Mouse (Mus musculus): ENCODE data around the gene Ushbp1. TPM values are rescaled to one million over a fixed set of nuclear protein-coding genes. Genes with fewer than 3 reads are reported as not detected.
"Not testable (repeated sequence)": the region's sequence is repeated elsewhere in the genome, so short reads cannot be mapped to it uniquely, and the experiment has no call there.

The Ushbp1 gene
- total RNA-seq (2021): 1 to 10 TPM; 3.3 to 4.2 TPM
- long read RNA-seq, experiment 1, partial matches to known transcripts: 2 of 10 reads
- long read RNA-seq, experiment 1, other reads (novel, unspliced or antisense): 5 of 10 reads
- long read RNA-seq, experiment 2, partial matches to known transcripts: 2 of 5 reads
- long read RNA-seq, experiment 2, other reads (novel, unspliced or antisense): 1 of 5 reads

DNA sequence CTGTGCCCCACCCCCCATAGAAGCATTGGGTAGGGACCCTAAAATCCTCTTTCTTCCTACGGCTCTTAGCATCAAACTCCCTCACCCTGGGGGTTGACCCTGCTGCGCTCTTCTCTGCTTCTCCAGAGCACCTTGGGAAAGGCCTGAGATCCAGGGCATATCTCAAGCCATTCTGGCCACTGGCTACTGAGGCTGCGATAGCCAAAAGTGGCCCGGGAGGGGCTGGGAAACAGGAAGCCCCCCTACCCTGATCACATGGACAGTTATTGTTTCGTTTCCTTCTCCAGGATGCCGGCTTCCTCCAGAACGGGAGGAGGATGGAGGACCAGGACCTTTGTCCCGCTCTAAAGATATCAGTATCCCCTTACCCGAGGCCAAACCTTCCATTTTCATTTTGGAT, at the start of gene Ushbp1:
TSS of gene Ushbp1 (minus strand) at position 174 of the 400 bp plus-strand sequence.
- no peak for DNase-seq (ENCODE audit: low spot score in 2 of 2)

DNA sequence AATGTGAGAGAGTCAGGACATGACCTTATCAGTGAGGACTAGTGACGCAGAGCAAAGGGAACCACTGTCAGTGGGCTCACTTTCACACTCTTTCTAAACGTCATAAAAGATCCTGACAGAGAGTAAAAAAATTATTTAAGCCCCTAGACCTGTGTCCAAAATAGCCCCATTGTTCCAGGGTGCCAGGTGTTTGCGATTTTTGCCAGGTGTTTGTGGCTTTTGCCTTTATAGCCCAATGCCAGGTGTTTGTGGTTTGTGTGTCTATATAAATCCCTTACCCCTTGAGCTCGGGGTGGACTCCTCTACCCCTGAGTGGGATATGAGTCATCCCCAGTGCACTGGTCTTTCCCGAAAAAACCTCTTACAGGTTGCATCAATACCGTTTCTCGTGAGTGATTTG, 49.5 kb upstream of the Ushbp1 start:
- DNase-seq (ENCODE audit: low spot score in 2 of 2): no peak

DNA sequence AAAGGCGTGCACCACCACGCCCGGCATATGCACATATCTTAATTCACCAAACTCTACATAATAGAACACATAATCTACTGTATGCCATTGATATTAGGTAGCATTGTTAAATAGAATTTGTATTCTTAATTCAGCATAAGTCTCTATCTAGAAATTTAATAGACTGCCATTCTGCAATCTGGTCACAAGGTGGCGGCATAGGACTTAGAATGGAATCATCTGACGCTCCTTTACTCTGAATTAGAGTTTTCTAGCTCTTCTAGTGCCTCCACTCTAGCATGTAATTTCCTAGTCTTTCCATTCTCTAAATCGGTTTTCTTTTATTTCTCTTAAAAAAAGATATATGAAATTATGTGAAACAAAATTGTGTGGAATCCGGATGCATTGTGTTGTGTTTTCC, 45.8 kb upstream of the Ushbp1 start:
- no peak for DNase-seq (ENCODE audit: low spot score in 2 of 2)

DNA sequence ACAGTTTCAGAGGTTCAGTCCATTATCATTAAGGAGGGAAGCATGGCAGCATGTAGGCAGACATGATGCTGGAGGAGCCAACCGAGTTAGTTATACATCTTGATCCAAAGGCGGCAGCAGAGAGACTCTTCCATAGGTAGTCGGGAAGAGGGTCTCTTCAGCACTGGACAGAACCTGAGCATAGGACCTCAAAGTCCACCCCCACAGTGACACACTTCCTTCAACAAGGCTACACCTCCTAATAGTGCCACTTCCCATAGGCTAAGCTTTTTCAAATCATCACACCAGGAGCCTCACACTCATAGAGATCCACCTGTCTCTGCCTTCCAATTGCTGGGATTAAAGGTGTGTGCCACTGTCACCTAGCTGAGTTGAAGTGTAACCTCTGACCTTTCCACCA, 41.4 kb upstream of the Ushbp1 start:
- no peak for DNase-seq (ENCODE audit: low spot score in 2 of 2)

DNA sequence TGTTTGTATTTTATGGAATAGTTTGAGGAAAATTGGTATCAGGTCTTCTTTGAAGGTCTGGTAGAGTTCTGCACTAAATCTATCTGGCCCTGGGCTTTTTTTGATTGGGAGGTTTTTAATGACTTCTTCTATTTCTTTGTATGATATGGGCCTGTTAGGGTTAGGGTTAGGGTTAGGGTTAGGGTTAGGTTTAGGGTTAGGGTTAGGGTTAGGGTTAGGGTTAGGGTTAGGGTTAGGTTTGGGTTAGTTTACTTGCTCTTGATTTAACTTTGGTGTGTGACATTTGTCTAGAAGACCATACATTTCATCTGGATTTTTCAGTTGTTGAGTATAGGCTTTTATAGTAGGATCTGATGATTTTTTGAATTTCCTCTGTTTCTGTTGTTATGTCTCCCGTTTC, 37.3 kb upstream of the Ushbp1 start:
- not testable (repeated sequence) for DNase-seq (ENCODE audit: low spot score in 2 of 2)

DNA sequence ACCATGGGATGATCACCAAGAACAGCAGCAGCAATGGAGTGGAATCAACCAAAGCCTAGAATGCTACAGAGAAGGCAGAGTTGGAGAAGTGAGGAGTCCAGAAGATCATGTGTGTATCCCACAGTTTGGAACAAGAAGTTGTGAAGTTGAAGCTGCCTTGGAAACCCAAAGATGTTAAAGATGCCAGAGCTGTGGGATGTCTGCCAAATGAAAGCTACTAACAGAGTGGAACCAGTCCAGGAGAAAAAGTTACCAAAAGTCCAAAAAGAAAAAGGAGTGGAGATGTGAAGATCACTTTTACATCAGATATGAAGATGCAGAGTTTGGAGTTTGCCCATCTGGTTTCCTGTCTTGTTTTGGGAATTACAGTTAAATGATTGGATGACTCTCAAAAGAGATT, 26.5 kb upstream of the Ushbp1 start:
- DNase-seq (ENCODE audit: low spot score in 2 of 2): no peak

DNA sequence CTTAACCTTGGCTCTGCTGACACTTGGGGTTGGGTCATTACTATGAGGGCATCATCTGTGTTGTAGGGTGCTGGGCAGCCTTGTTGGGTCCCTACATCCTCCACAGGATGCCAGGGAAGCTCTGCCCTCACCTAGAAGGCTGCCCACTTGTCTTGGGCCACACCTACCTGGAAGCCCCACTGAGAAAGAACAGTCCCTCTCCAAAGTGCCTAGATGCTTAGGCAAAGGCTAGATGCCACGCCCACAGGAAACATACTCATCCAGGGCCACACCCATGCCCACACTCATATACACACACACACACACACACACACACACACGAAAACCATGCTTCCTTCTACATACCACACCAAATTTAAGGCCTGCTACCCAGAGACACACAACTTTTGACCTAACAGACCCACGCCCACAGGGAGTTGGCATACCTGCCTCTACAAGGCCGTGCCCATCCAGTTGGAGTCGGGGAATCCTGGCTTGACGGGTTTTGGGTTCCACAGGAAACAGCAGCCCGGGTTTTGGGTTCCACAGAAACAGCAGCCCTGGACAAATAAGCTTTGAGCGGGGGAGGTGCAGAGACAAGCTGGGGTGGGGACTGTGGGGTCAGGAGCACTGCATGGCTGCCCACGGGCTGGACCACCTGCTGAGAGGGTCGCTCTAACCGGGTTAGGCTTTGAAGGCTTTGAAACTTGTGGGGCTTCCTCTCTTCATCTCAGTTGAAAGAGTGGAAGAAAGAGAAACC, 16.1 kb upstream of the Ushbp1 start:
- DNase-seq (ENCODE audit: low spot score in 2 of 2): no peak

DNA sequence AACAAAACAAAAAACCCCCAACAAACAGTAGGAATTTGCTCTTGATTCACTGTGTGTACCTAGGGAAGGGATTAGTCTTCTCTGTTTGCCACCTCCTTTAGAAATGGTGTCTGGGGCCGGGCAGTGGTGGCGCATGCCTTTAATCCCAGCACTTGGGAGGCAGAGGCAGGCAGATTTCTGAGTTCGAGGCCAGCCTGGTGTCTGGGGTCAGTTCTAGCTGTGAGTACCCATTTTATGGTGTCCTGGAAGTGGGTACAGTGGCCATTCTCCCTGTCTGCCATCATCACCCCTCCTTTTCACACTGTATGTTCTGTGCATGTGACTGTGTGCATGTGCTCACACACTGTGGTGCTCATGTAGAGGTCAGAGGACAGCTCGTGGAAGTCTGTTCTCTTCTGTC, 12.6 kb upstream of the Ushbp1 start:
- DNase-seq (ENCODE audit: low spot score in 2 of 2): no peak

DNA sequence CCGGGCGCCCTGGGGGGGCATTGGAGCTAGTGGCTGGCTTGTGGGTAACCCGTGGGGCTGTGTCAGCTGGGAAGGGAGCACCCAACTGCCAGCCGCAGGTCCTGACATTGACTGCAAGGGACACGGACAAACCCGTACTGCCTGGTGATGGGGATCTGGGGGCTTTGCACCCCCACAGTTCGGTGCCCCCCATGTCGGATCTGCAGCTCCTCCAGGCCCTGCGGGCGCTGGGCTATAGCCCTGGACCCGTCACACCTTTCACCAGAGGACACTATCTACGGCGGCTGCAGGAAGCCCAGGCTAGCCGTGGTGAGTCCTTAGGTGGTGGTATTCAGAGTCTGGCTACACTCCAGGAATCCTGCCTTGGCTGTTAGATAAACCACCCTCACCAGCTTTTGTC, 11.8 kb upstream of the Ushbp1 start:
- DNase-seq (ENCODE audit: low spot score in 2 of 2): no peak

DNA sequence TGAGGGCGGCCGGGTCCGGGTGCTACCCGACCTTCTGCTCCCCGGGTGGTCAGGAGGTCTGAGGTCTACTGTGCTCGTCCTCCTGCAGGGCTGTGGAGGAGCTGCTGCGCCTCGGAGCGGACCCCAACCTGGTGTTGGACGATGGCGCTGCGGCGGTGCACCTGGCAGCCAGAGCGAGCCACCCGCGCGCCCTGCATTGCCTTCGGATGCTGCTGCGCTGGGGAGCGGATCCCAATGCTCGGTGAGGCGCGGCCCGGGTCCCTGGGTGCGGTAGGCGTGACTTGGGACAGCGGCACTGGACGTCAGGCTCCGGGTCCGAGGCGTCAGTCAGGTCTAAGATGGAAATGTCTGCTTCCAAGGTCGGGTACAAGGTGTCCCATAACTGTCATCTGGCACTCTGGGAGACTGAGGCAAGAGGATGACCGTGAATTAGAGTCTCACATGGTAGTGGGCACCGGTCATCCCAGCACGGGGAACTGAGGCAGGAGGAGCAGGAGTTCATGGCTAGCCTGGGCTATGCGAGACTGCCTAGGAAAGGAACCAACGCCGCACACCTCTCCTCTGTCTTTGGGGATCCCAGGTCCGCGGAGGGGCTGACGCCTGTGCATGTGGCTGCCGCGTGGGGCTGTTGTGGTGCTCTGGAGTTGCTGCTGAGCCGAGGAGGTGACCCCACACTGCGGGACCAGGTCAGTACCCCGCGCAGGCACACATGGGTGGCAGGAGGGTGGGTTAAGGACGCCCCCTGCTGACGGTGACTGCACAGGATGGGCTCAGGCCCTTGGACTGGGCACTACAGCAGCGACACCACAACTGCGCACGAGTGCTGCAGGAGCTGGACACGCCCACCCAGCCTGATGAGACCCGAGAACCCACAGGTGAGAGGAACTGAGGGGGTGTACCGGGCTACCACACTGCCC, 10.8 kb upstream of the Ushbp1 start:
- no peak for DNase-seq (ENCODE audit: low spot score in 2 of 2)

DNA sequence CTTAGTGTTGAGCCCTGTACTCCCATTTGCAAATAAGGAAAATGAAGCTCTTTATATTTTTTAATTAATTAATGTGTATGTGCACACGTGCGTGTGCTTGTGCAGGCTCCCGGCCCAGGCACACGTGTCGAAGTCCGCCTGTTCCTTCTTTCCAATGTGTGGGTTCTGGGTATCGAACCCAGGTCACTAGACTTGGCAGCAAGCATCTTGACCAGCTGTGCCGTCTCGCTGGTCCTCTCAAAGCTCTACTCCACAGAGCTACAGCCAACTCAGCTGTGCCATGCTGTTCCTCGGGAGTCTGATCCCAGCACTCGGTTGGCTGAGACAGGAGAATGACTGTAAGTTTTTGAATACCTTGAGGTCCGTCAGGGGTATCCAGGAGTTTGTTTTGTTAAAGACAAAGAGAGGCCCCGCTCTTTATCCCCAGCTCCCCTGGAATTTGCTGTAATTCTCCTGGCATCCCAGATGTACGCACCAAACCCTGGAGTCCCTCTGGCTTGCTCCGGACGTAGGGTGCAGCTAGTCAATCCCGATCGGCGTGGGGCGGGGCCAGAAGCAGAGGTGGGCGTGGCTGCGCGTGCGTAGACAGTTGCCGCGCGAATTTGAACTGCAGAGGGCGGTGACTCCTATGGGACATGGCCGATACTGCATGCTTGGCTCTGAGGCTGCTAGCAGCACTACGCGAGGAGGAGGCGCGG, 9.9 kb upstream of the Ushbp1 start, which contains the start of gene Ankle1:
TSS of gene Ankle1 (plus strand) at position 610 of the 698 bp plus-strand sequence.
- peak; percentile 91 to 93 for DNase-seq (ENCODE audit: low spot score in 2 of 2)

DNA sequence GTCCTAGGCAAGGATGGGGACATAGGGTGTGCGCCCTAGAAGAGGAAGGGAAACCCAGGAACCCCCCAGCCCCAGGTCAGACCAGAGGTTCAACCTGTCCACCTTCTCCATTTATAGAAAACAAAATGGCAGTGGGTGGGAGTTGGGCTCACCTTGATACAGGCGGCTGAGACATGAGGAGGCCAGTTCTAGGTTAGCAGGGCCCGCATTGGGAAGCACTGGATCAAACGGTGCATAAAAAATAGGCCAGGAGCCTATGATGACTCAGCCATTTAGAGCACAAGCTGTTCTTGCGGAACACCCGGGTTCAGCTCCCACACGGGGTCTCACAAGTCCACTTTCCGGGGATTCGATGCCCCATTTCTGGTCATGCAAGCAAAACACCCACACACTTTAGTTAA, 9.3 kb upstream of the Ushbp1 start:
- no peak for DNase-seq (ENCODE audit: low spot score in 2 of 2)

DNA sequence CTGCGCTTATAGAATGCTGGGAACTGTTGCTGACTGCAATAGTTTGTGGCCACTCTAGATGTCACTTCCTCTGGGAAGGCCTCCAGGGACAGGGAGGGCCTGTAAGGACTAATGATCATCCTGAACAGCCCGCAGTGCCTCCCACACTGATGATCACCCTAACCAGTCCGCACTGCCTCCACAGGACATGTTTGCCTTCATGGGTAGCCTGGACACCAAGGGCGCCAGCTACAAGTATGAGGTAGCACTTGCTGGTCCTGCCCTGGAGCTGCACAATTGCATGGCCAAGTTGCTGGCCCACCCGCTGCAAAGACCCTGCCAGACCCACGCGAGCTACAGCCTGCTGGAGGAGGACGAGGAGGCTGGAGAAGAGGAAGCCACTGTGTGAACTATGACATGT, 8.4 kb upstream of the Ushbp1 start:
- no peak for DNase-seq (ENCODE audit: low spot score in 2 of 2)

DNA sequence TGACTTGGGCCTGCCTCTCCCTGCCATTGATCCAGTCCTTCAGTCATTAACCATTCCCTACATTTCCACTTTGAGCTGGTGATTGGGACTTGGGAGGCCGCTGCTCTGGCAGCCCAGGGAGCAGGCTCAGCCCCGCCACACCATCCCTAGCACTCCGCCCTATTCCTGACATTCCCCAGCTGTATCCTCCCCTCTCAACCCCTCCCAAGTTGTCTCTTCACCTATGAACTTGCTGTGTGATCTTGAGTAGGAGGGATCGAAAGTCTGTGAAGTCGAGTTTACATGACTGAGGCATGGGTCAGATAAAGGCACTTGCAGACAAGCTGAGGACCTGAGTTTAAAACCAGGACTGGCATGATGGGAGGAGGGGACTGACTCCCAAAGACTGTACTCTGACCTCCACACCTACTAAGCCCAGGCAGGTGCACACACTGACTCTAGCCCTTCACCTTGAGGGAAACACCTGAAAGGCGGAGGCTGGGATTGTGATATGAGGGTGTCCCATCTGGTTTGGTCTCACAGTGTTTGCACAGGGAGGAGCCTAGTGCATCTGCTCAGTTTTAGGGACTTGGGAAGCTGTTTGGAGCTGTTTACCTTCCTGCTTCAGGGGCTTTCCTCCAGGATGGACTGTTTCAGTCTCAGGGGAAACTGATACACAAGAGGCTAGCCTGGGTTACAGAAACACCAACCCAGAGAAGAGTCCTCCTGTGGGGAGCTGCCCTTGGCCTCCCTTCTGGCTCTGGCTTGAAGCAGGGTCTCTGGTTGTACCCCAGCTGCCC, 7.7 kb upstream of the Ushbp1 start:
- DNase-seq (ENCODE audit: low spot score in 2 of 2): no peak

DNA sequence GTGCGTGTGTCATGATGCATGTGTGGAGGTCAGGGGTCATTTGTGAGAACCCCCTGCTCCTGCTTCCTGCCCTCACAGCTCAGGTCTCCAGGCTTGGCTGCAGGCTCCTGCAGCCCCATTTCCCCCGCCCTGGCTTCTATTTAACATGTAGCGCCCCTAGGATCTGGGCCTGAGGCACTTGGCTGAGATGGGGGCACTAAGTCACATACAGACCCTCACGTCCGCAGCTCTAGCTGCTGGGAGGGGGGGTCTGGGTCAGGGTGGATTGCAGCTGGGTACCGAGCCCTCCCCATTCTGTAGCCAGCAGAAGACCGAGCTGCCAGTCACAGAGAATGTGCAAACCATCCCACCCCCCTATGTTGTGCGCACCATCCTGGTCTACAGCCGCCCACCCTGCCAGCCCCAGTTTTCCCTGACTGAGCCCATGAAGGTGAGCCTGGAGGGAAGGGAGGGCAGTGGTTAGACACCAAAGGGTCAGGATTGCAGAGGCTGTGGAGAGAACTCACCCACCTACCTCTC, 6.9 kb upstream of the Ushbp1 start:
- DNase-seq (ENCODE audit: low spot score in 2 of 2): no peak

DNA sequence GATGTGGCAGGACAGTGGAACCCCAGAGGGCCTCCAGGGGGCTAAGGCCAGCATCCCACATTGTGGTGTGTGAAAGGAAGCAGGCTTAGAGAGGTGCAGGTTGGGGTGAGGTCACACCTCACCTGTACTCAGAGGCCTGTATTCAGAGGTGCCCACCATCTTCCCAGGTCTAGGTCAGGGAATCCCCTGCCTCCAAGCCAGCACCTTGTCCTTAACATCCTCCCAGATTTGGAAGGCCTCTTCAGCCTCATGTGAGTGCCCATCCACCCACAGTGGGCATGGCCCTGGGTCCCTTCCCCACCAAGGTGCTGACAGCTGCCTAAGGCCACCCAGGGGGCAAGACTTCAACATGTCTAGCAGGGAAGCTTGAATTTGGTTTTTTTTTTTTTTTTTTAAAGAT, 5.9 kb upstream of the Ushbp1 start:
- DNase-seq (ENCODE audit: low spot score in 2 of 2): no peak

DNA sequence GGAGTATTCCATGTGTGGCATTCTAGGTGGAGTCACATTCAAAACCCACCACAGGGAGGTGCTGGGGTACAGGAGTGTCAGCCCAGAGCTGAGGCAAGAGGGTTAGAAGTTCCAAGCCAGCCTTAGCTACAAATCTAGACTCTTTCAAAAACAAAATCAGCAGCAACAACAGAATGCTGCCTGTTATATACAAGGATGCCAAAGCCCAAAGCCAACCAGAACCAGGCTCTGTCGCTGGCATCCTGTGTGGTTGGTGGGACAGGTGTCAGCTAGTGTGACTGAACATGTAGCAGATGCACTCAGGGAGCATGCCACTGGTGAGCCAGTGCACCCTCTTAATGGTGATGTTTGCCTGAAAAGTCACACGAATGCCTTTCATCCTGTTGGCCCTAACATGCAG, 5.2 kb upstream of the Ushbp1 start:
- DNase-seq (ENCODE audit: low spot score in 2 of 2): no peak

DNA sequence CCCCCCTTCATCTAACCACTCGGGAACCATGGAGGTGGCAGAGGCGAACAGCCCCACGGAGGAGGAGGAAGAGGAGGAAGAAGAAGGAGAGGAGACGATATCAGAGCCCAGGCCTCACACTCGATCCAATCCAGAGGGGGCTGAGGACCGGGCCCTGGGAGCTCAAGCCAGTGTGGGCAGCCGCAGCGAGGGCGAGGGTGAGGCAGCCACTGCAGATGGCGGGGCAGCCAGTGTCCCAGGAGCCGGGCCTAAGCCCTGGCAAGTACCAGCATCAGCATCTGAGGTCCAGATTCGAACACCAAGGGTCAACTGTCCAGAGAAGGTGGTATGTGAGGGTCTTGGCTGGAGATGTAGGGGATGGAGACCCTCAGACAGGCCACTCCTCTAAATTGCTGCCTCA, 2.1 kb upstream of the Ushbp1 start:
- DNase-seq (ENCODE audit: low spot score in 2 of 2): no peak

DNA sequence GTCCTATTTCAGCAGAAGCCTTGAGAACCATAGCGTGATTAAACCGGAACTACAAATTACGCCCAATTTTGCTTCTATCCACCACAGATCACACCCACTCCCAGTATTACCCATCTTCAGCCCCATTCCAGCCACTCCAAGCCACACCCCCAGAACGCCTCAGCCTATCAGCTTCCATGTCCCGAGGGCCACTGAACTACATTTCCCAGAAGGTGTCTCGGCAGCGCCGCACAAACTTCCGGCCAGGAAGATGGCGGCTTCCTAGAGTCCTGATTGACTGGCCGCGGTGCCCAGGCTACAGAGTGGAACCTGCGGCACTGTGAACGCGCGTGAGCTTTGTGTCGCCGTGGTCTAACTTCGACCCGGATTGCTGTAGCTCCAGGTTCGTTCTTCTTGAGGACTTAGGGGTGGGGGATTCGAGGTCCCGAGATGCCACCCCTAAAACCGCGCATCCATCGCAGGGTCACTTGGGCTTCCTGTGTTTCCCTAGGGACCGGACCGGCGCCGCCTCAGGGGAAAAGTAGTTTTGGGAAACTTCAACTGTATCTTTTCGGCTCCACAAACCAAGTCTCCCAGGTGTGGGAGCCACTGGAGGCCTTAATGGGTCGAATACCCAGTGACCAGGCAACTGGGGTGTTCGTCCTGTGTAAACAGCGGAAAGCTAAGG, 1.2 kb upstream of the Ushbp1 start, which contains the start of gene Babam1:
TSS of gene Babam1 (plus strand) at position 223 of the 667 bp plus-strand sequence.
- DNase-seq (ENCODE audit: low spot score in 2 of 2): peak; percentile 91 to 94

DNA sequence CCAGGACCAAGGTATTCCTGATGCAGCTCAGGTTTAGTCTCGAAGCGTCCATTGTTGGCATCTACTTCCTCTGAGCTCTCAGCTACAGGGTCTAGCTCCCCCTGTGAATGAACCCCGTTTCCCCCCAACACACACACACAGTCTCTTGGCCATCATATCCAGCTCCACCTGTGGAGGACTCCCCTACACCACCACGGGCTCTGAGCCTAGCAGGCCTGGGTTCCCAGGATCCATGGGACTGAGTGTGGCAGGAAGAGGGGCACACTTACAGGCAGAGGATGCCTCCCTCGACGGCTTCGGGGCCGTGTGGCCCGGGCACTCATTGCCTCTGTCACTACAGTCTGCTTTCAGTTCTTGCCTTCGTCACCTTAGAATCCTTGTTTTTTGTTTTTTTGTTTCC, 531 bp downstream of the Ushbp1 start:
- peak in 1 of 2 experiments; percentile 0 for DNase-seq (ENCODE audit: low spot score in 2 of 2)
